Mouse (Mus musculus): ENCODE results near the gene Nxpe4.
A peak's percentile ranks its signal among the peaks of the same experiment; 100 is the strongest.

DNA sequence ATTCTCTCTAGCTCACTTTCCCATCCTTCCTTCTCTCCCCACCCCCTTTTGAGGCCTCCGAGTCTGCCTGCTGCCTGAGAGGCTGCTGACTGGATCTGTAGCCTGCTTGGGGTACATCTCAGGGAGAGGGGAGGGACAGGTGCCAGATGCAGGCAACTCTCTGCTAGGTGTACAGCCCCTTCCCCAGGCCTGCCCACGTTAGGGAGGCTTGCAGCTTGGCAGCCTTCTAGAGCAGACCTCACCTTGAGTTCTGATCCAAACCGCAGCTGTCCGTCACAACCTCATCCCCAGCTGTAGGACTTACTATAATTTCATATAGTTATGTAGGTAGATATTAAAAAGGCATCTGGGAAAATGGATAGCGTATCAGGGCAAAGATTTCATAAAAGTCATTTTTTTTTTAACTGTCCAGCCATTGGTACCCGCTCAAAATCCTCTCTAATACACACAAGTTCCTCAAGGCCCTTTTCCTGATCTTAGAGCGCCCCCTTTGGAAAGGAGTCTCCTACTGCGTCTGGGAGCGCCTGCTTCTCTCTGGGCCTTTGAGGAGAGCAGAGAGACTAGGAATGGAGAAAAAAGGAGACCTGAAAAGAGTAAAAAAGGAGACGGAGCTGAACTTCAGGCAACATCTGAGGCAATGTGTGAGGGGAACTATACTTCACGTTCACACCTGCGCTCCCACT is 96.1 kb downstream of the Nxpe4 start:
- TF ChIP-seq CTCF (IDR thresholded peaks at IDR 0.05; ENCODE audit: control insufficient read depth, insufficient read depth, low read length): peak; percentile 18; the same call in 1 of the 2 replicates
- no peak for TF ChIP-seq POLR2A (IDR thresholded peaks at IDR 0.05; ENCODE audit: borderline replicate concordance, control insufficient read depth, low read depth, low read length)

Data from bone marrow, adult 2 months (tissue).